Mouse (Mus musculus) heart, adult 2 months (tissue): Measurements from ENCODE around the gene Rbms1.
A peak's percentile ranks its signal among the peaks of the same experiment; 100 is the strongest.

Experiments
- CTCF ChIP-seq: fragments of 200-600 bp; IDR thresholded peaks from 2 replicates; pipeline ENCODE4 v1.8.1; 2022; ENCODE audit warnings: antibody characterized with exemption, mild to moderate bottlenecking, moderate library complexity
- POLR2A ChIP-seq: fragments of 200-500 bp; IDR thresholded peaks from 2 replicates; pipeline ENCODE4 v1.6.1; 2011; ENCODE audit warnings: mild to moderate bottlenecking, low read depth, low read length, control low read depth; ENCODE audit not compliant: insufficient read depth

GRCm38 (mm10) chr2:60836237-60836636, 126.8 kb downstream of the Rbms1 start:
- TF ChIP-seq CTCF: 0 out of 2 replicates have a peak, but pooled peaks have one; percentile 16
- TF ChIP-seq POLR2A: no peak
